Mouse (Mus musculus) lung, postnatal 14 days (tissue): ENCODE results near the gene Tra2a.
A peak's percentile ranks its signal among the peaks of the same experiment; 100 is the strongest.

ENCODE experiments used
- DNase-seq: peaks from one replicate; pipeline ENCODE4 v3.0.0; 2021

The Tra2a gene

GRCm38 (mm10) chr6:49233356-49233755, 30.5 kb downstream of the Tra2a start:
- DNase-seq, result no peak

GRCm38 (mm10) chr6:49228126-49228679, 35.6 kb downstream of the Tra2a start:
- peak; percentile 58 for DNase-seq

- peak; percentile 37 for DNase-seq
Observed at GRCm38 (mm10) chr6:49227184-49227735, 36.6 kb downstream of the Tra2a start.

- DNase-seq, result no peak
Observed at GRCm38 (mm10) chr6:49225728-49226123, 38.1 kb downstream of the Tra2a start.

GRCm38 (mm10) chr6:49224923-49225727, 38.7 kb downstream of the Tra2a start:
- no peak for DNase-seq

GRCm38 (mm10) chr6:49221906-49222305, 41.9 kb downstream of the Tra2a start:
- no peak for DNase-seq

GRCm38 (mm10) chr6:49219920-49220604, 43.8 kb downstream of the Tra2a start:
- no peak for DNase-seq

- no peak for DNase-seq
Observed at GRCm38 (mm10) chr6:49219001-49219560, 44.8 kb downstream of the Tra2a start.

GRCm38 (mm10) chr6:49218275-49218802, 45.5 kb downstream of the Tra2a start:
- DNase-seq, result peak; percentile 16

GRCm38 (mm10) chr6:49217581-49218274, 46.1 kb downstream of the Tra2a start:
- peak; percentile 81 for DNase-seq

- DNase-seq, result no peak
Observed at GRCm38 (mm10) chr6:49216811-49217542, 46.9 kb downstream of the Tra2a start.

- no peak for DNase-seq
Observed at GRCm38 (mm10) chr6:49215748-49216585, 47.9 kb downstream of the Tra2a start.

- peak; percentile 67 for DNase-seq
Observed at GRCm38 (mm10) chr6:49214928-49215747, 48.7 kb downstream of the Tra2a start, which contains the start of gene Igf2bp3. Gene Igf2bp3 (minus strand): TSS chr6:49214957.

- DNase-seq, result peak; percentile 41
Observed at GRCm38 (mm10) chr6:49214086-49214927, 49.5 kb downstream of the Tra2a start.

- DNase-seq, result peak; percentile 13
Observed at GRCm38 (mm10) chr6:49213581-49214085, 50.2 kb downstream of the Tra2a start.

- DNase-seq, result no peak
Observed at GRCm38 (mm10) chr6:49212931-49213580, 50.8 kb downstream of the Tra2a start.

GRCm38 (mm10) chr6:49212141-49212540, 51.7 kb downstream of the Tra2a start:
- DNase-seq, result no peak

GRCm38 (mm10) chr6:49211596-49211995, 52.2 kb downstream of the Tra2a start:
- no peak for DNase-seq
